Mouse (Mus musculus) forebrain, embryonic 14.5 days (tissue): ENCODE measurements around the gene Gnao1. TPM values are rescaled to one million over a fixed set of nuclear protein-coding genes. Genes with fewer than 3 reads are reported as not detected.

ENCODE experiments used
- ATAC-seq: fragments of 200-750 bp; cut with Nextera tagmentation; 2 replicates; pipeline ENCODE4 v1.8.0; 2017; ENCODE audit warnings: mild to moderate bottlenecking, moderate library complexity
- DNase-seq: peaks from one replicate; pipeline ENCODE4 v3.0.0-alpha.2; 2015; ENCODE audit warnings: low spot score
- H3K27ac ChIP-seq: fragments of 300-500 bp; sonication (generic); 2 replicates; pipeline ENCODE4 v1.5.1; 2014; ENCODE audit warnings: low read depth, mild to moderate bottlenecking, control low read depth, low read length, moderate library complexity
- H3K27me3 ChIP-seq: fragments of 300-500 bp; sonication (generic); replicated peaks from 2 replicates; pipeline ENCODE4 v1.6.1; 2014; ENCODE audit warnings: low read length, control low read depth, mixed read lengths; ENCODE audit not compliant: control insufficient read depth, insufficient read depth
- H3K36me3 ChIP-seq: fragments of 300-500 bp; sonication (generic); 2 replicates; pipeline ENCODE4 v1.6.1; 2014; ENCODE audit warnings: low read length, control low read depth; ENCODE audit not compliant: control insufficient read depth, insufficient read depth
- H3K4me1 ChIP-seq: fragments of 300-500 bp; sonication (generic); 2 replicates; pipeline ENCODE4 v1.6.1; 2014; ENCODE audit warnings: antibody characterized with exemption, low read length, control low read depth; ENCODE audit not compliant: control insufficient read depth, insufficient read depth
- H3K4me2 ChIP-seq: fragments of 300-500 bp; sonication (generic); 2 replicates; pipeline ENCODE4 v1.6.1; 2014; ENCODE audit warnings: mild to moderate bottlenecking, control low read depth, low read length
- H3K4me3 ChIP-seq: fragments of 300-500 bp; sonication (generic); 2 replicates; pipeline ENCODE4 v1.5.1; 2014; ENCODE audit warnings: low read depth, low read length, control low read depth
- H3K9ac ChIP-seq: fragments of 300-500 bp; sonication (generic); 2 replicates; pipeline ENCODE4 v1.6.1; 2014; ENCODE audit warnings: mild to moderate bottlenecking, low read length, control low read depth, moderate library complexity
- H3K9me3 ChIP-seq: fragments of 300-500 bp; sonication (generic); replicated peaks from 2 replicates; pipeline ENCODE4 v1.6.1; 2016; ENCODE audit warnings: low read length, control low read depth, mixed read lengths; ENCODE audit not compliant: control insufficient read depth
- WGBS: fragments of 180-500 bp; shearing (Covaris S2); extraction: QIAGEN DNeasy Blood & Tissue Kit; methylation state at CpG from one replicate; pipeline ENCODE4 v1.1.7; 2014; 5-methylcytosine and 5-hydroxymethylcytosine counted together
- polyA plus RNA-seq: library from polyadenylated mRNA; unstranded; fragments of >200 nt; fragmentation: Nextera tagmentation; extraction: Ambion mirVana; gene quantifications from 2 replicates; pipeline ENCODE4 v1.2.1, GENCODE M21; 2014

Gnao1 gene
- polyA plus RNA-seq, 1 experiment from 2014 or later, result 107 TPM

GRCm38 (mm10) chr8:93814266-93814665 is 4.5 kb downstream of the Gnao1 start:
- Histone ChIP-seq H3K27ac (peak overlapping the region; percentile 59), H3K9me3 (no peaks in the 10 kb centered on the region), H3K9ac (peak overlapping the region; percentile 96), H3K4me2 (peak overlapping the region; percentile 77), H3K27me3 (no peaks in the 10 kb centered on the region), H3K36me3 (peaks cover 26% of the 10 kb centered on the region), H3K4me3 (peak overlapping the region; percentile 88), H3K4me1 (peaks cover 22% of the 10 kb centered on the region)
- DNase-seq (peak; percentile 48), ATAC-seq (no peak)
- 62% methylated on average over 6 of the region's 6 CpGs for whole genome bisulfite sequencing

GRCm38 (mm10) chr8:93816226-93816625 is 6.5 kb downstream of the Gnao1 start:
- Histone ChIP-seq H3K4me3 (no peak overlapping the region), H3K4me1 (peaks cover 22% of the 10 kb centered on the region), H3K27me3 (no peaks in the 10 kb centered on the region), H3K4me2 (no peak overlapping the region), H3K9ac (no peak overlapping the region), H3K27ac (no peak overlapping the region), H3K9me3 (no peaks in the 10 kb centered on the region), H3K36me3 (peaks cover 40% of the 10 kb centered on the region)
- DNase-seq, result no peak
- 73% methylated on average over 6 of the region's 6 CpGs for WGBS
- no peak for ATAC-seq

- no peaks in the 10 kb centered on the region for H3K27me3 ChIP-seq
- DNase-seq, result no peak
These were observed 7.6 kb downstream of the Gnao1 start for GRCm38 (mm10) chr8:93817366-93817765.

GRCm38 (mm10) chr8:93819929-93820328 is 10.2 kb downstream of the Gnao1 start:
- Histone ChIP-seq H3K9ac (no peak overlapping the region), H3K9me3 (no peaks in the 10 kb centered on the region), H3K4me1 (peaks cover 9% of the 10 kb centered on the region), H3K27ac (no peak overlapping the region), H3K27me3 (no peaks in the 10 kb centered on the region), H3K36me3 (peaks cover 60% of the 10 kb centered on the region), H3K4me2 (no peak overlapping the region), H3K4me3 (no peak overlapping the region)
- DNase-seq, result no peak
- ATAC-seq, result no peak
- 82% methylated on average over 4 of the region's 4 CpGs for WGBS

More at GRCm38 (mm10) chr8:93817366-93817765, 7.6 kb downstream of the Gnao1 start:
- Histone ChIP-seq H3K4me2 (no peak overlapping the region), H3K27ac (no peak overlapping the region), H3K4me3 (no peak overlapping the region), H3K9me3 (no peaks in the 10 kb centered on the region), H3K4me1 (peaks cover 22% of the 10 kb centered on the region), H3K36me3 (peaks cover 49% of the 10 kb centered on the region), H3K9ac (no peak overlapping the region)
- no peak for ATAC-seq
- 93% methylated on average over 1 of the region's 1 CpGs for WGBS

GRCm38 (mm10) chr8:93821327-93821726 is 11.6 kb downstream of the Gnao1 start:
- ATAC-seq (no peak), DNase-seq (no peak)
- no peaks in the 10 kb centered on the region for H3K4me1 ChIP-seq
- 92% methylated on average over 7 of the region's 7 CpGs for WGBS
- no peaks in the 10 kb centered on the region for H3K27me3 ChIP-seq
- H3K36me3 ChIP-seq, result peaks cover 65% of the 10 kb centered on the region
- H3K4me2 ChIP-seq, result no peak overlapping the region
- no peak overlapping the region for H3K4me3 ChIP-seq
- H3K9ac ChIP-seq, result no peak overlapping the region
- H3K27ac ChIP-seq, result no peak overlapping the region
- H3K9me3 ChIP-seq, result no peaks in the 10 kb centered on the region

- peaks cover 4% of the 10 kb centered on the region; the same call in 1 of the 2 replicates for H3K4me1 ChIP-seq
- ATAC-seq (no peak), DNase-seq (no peak)
- H3K9ac ChIP-seq, result no peak overlapping the region
- no peak overlapping the region for H3K4me3 ChIP-seq
- H3K27ac ChIP-seq, result no peak overlapping the region
- peaks cover 42% of the 10 kb centered on the region for H3K36me3 ChIP-seq
- 0 out of 2 replicates have a peak, but pooled peaks cover 3% of the 10 kb centered on the region for H3K9me3 ChIP-seq
- WGBS, result 82% methylated on average over 4 of the region's 4 CpGs
- H3K4me2 ChIP-seq, result no peak overlapping the region
- H3K27me3 ChIP-seq, result no peaks in the 10 kb centered on the region
These were observed 15.6 kb downstream of the Gnao1 start for GRCm38 (mm10) chr8:93825317-93825716.

GRCm38 (mm10) chr8:93830626-93831025 is 20.9 kb downstream of the Gnao1 start:
- DNase-seq, result no peak

GRCm38 (mm10) chr8:93835771-93836170 is 26.0 kb downstream of the Gnao1 start:
- Histone ChIP-seq H3K4me2 (no peak overlapping the region), H3K9me3 (no peaks in the 10 kb centered on the region), H3K36me3 (no peaks in the 10 kb centered on the region; the same call in 1 of the 2 replicates), H3K27me3 (no peaks in the 10 kb centered on the region), H3K4me3 (no peak overlapping the region), H3K4me1 (peaks cover 44% of the 10 kb centered on the region), H3K9ac (no peak overlapping the region), H3K27ac (no peak overlapping the region)
- WGBS, result 37% methylated on average over 5 of the region's 5 CpGs
- ATAC-seq, result no peak
- DNase-seq, result peak; percentile 41

More at GRCm38 (mm10) chr8:93830626-93831025, 20.9 kb downstream of the Gnao1 start:
- 69% methylated on average over 3 of the region's 3 CpGs for WGBS
- Histone ChIP-seq H3K4me3 (no peak overlapping the region), H3K4me2 (no peak overlapping the region), H3K9ac (0 out of 2 replicates have a peak overlapping the region, but pooled peaks have one; percentile 32), H3K27me3 (no peaks in the 10 kb centered on the region), H3K36me3 (peaks cover 11% of the 10 kb centered on the region; the same call in 1 of the 2 replicates), H3K27ac (peak overlapping the region; percentile 52; the same call in 1 of the 2 replicates), H3K9me3 (0 out of 2 replicates have a peak, but pooled peaks cover 3% of the 10 kb centered on the region), H3K4me1 (peaks cover 33% of the 10 kb centered on the region)
- ATAC-seq, result no peak

GRCm38 (mm10) chr8:93839113-93839512 is 29.3 kb downstream of the Gnao1 start:
- 27% methylated on average over 8 of the region's 8 CpGs for WGBS
- DNase-seq, result no peak
- H3K27ac ChIP-seq, result no peak overlapping the region

More at GRCm38 (mm10) chr8:93839113-93839512, 29.3 kb downstream of the Gnao1 start:
- H3K4me1 ChIP-seq, result peaks cover 51% of the 10 kb centered on the region
- no peak overlapping the region for H3K4me3 ChIP-seq
- ATAC-seq, result no peak
- no peak overlapping the region; the same call in 1 of the 2 replicates for H3K9ac ChIP-seq
- no peak overlapping the region for H3K4me2 ChIP-seq
- no peaks in the 10 kb centered on the region for H3K9me3 ChIP-seq
- no peaks in the 10 kb centered on the region for H3K27me3 ChIP-seq
- no peaks in the 10 kb centered on the region for H3K36me3 ChIP-seq
